Mouse (Mus musculus) ES-Bruce4 (cell line): ENCODE measurements around the gene Frmd4b.

Experiments
- CTCF ChIP-seq: IDR thresholded peaks from one replicate; pipeline ENCODE4 v1.8.1; 2011; ENCODE audit warnings: low read depth, low read length
- EP300 ChIP-seq: IDR thresholded peaks from 2 replicates; pipeline ENCODE4 v1.6.1; 2011; ENCODE audit warnings: low read depth, low read length; ENCODE audit not compliant: insufficient read depth
- POLR2A ChIP-seq: IDR thresholded peaks from one replicate; pipeline ENCODE4 v1.8.1; 2011; ENCODE audit warnings: low read length; ENCODE audit not compliant: insufficient read depth

GRCm38 (mm10) chr6:97430519-97430918 is 186.8 kb downstream of the Frmd4b start:
- TF ChIP-seq CTCF (no peak), EP300 (no peak), POLR2A (no peak)
